Mouse (Mus musculus): ENCODE measurements at regions not wholly inside any gene's neighbourhood (a gene's known extent, or its start where the extent isn't known, plus 50 kb on each side); places are given as distances from the start of the nearest gene placed in this dataset.

DNA sequence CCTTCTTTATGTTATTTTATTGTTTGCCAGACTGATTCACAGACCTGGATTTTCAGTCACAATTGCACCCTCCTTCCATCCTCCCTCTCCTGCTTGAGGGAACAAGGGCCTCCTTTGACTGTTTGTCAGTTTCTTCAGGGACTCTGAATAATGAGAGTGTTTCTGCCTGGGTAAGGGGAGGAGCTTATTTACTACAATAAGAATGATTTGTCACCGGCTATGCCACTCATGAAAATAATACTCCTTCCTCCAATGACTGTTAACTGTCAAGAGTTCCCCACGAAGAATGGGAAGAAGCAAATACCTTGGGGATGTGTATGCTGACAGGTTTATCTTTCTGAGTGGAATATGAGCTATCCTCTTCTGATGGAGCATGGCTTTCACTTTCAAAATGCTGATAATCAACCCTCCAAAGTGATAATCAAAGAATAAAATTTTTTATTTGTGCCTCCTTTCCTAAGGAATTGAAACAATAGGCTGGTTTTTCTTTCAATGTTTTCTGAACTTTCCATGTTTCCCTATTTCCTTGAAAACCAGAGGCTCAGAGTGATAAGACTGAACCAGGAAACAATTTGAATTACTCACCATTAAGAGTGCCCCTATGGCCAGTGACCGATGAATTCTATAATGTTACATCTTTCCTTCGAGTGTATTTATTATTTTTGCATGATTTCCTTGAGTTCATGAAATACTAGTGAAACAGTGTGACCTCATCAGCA is 269.3 kb upstream of the Klf6 start:
- no peaks in the 10 kb centered on the region for H3K9me3 ChIP-seq (replicated peaks)
- no peak overlapping the region for H3K4me2 ChIP-seq
- no peak overlapping the region for H3K27ac ChIP-seq
- 9% methylated on average over 4 of the region's 4 CpGs for WGBS (ENCODE audit: insufficient replicate concordance)
- H3K4me1 ChIP-seq (replicated peaks) = 0 out of 2 replicates have a peak, but pooled peaks cover 2% of the 10 kb centered on the region
- ATAC-seq (ENCODE audit: low read depth) (0 out of 2 replicates have a peak, but pooled peaks have one; percentile 48), DNase-seq (no peak)
- H3K36me3 ChIP-seq = no peaks in the 10 kb centered on the region
- no peaks in the 10 kb centered on the region for H3K27me3 ChIP-seq
- H3K9ac ChIP-seq = no peak overlapping the region
- H3K4me3 ChIP-seq (replicated peaks) = no peak overlapping the region

GRCm38 (mm10) chr13:5592556-5593061 is 268.7 kb upstream of the Klf6 start:
- 4% methylated on average over 3 of the region's 3 CpGs for WGBS (ENCODE audit: insufficient replicate concordance)

DNA sequence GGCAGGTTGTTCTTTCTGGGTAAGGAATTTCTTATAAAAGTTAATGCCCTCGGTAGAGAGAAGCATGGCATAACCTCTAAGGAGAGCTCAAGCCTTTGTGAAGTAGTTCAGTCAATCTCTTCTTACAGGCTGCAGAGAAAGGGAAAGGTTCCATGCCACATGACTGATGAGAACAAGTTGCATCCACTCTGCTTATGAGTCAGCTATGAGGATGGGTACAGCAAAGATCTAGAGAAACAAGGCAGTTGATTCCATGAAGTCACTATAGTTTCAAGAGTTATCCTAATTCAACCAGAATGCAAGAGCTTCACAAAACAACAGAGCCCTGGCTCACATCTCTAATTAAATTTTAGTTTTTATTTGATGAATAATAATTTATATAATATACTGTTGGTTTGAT is 259.6 kb upstream of the Klf6 start:
- ATAC-seq (ENCODE audit: low read depth) = no peak
- Histone ChIP-seq H3K4me2 (no peak overlapping the region), H3K9ac (no peak overlapping the region), H3K27me3 (no peaks in the 10 kb centered on the region), H3K27ac (no peak overlapping the region), H3K36me3 (no peaks in the 10 kb centered on the region), H3K4me3 (replicated peaks) (no peak overlapping the region), H3K4me1 (replicated peaks) (no peaks in the 10 kb centered on the region), H3K9me3 (replicated peaks) (no peaks in the 10 kb centered on the region)
- 63% methylated on average over 1 of the region's 1 CpGs for WGBS (ENCODE audit: insufficient replicate concordance)
- DNase-seq = no peak

More at GRCm38 (mm10) chr13:5592556-5593061, 268.7 kb upstream of the Klf6 start:
- Histone ChIP-seq H3K9ac (no peak overlapping the region), H3K9me3 (replicated peaks) (no peaks in the 10 kb centered on the region), H3K36me3 (no peaks in the 10 kb centered on the region), H3K27me3 (no peaks in the 10 kb centered on the region), H3K4me2 (no peak overlapping the region), H3K4me1 (replicated peaks) (0 out of 2 replicates have a peak, but pooled peaks cover 2% of the 10 kb centered on the region), H3K4me3 (replicated peaks) (no peak overlapping the region), H3K27ac (no peak overlapping the region)
- peak; percentile 1 for DNase-seq
- peak; percentile 78 for ATAC-seq (ENCODE audit: low read depth)

DNA sequence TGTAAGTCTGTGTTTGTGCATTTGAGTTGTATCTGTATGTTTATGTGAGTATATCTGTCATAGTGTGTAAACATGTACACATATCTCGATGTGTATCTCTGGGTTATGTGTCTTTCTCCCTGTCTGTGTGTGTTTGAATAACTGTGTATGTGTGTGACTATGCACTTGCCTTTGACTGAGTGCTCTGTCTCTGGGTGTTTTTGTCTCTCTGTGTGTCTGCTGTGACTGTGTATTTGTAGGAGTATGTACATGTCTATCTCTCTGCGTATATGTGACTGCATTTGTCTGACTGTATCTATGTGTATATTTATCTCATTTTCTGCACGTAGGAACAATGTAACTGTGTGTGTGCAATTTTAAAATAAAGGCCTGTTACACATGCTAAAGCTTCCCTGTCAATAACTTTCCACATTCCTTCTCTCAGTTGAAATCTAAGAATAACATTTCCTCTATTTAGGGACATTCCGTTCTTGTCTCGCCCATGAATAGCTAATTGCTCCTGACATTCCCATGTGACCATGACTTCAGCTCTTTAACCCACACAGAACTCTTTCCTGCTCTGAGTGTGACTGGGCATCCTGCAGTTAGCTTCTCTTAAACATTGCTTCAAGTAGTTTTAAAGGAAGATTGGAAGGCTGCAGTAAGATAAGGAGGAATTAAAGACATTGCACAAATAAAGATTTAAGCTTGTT is 257.2 kb upstream of the Klf6 start:
- H3K9me3 ChIP-seq (replicated peaks) = no peaks in the 10 kb centered on the region
- H3K4me1 ChIP-seq (replicated peaks) = no peaks in the 10 kb centered on the region
- ATAC-seq (ENCODE audit: low read depth) (no peak), DNase-seq (no peak)
- H3K4me3 ChIP-seq (replicated peaks) = no peak overlapping the region
- H3K36me3 ChIP-seq = no peaks in the 10 kb centered on the region
- H3K27ac ChIP-seq = no peak overlapping the region
- no peak overlapping the region for H3K9ac ChIP-seq
- H3K27me3 ChIP-seq = no peaks in the 10 kb centered on the region
- H3K4me2 ChIP-seq = no peak overlapping the region
- 55% methylated on average over 5 of the region's 5 CpGs for WGBS (ENCODE audit: insufficient replicate concordance)

DNA sequence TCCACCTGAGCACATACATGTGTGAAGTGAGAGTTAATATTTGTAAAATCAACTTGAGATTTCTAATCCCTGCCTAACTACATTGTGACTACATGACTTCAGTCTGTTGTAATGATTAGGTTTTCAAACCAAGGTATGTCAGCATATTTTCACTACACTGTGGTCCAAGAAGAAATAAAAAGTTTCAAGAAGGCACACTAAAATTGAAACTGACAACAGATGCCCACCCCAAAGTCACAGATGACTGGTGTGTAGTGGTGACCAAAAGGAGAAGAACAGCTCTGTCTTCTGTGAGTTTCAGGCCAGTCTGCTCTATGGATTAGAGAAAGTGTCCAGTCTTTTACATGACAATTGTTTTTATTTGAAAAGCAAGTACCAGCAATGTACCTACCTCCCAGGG is 255.9 kb upstream of the Klf6 start:
- Histone ChIP-seq H3K9ac (no peak overlapping the region), H3K4me3 (replicated peaks) (no peak overlapping the region), H3K4me2 (no peak overlapping the region), H3K9me3 (replicated peaks) (no peaks in the 10 kb centered on the region), H3K4me1 (replicated peaks) (no peaks in the 10 kb centered on the region), H3K36me3 (no peaks in the 10 kb centered on the region), H3K27me3 (no peaks in the 10 kb centered on the region), H3K27ac (no peak overlapping the region)
- ATAC-seq (ENCODE audit: low read depth) (no peak), DNase-seq (no peak)

GRCm38 (mm10) chr13:5607462-5607861 is 253.8 kb upstream of the Klf6 start:
- H3K4me1 ChIP-seq (replicated peaks) = no peaks in the 10 kb centered on the region
- WGBS (ENCODE audit: insufficient replicate concordance) = 63% methylated on average over 4 of the region's 4 CpGs
- H3K36me3 ChIP-seq = no peaks in the 10 kb centered on the region
- H3K4me2 ChIP-seq = no peak overlapping the region
- H3K27ac ChIP-seq = no peak overlapping the region
- ATAC-seq (ENCODE audit: low read depth) (no peak), DNase-seq (no peak)
- H3K9ac ChIP-seq = no peak overlapping the region
- no peaks in the 10 kb centered on the region for H3K9me3 ChIP-seq (replicated peaks)
- no peaks in the 10 kb centered on the region for H3K27me3 ChIP-seq
- no peak overlapping the region for H3K4me3 ChIP-seq (replicated peaks)

- no peaks in the 10 kb centered on the region for H3K9me3 ChIP-seq (replicated peaks)
These were observed 247.0 kb upstream of the Klf6 start for GRCm38 (mm10) chr13:5614186-5614737.

GRCm38 (mm10) chr13:5614833-5615232 is 246.4 kb upstream of the Klf6 start:
- DNase-seq = no peak
- no peak for ATAC-seq (ENCODE audit: low read depth)
- Histone ChIP-seq H3K4me3 (replicated peaks) (no peak overlapping the region), H3K9me3 (replicated peaks) (no peaks in the 10 kb centered on the region), H3K36me3 (no peaks in the 10 kb centered on the region), H3K9ac (no peak overlapping the region), H3K27me3 (no peaks in the 10 kb centered on the region), H3K4me1 (replicated peaks) (no peaks in the 10 kb centered on the region), H3K4me2 (no peak overlapping the region), H3K27ac (no peak overlapping the region)
- WGBS (ENCODE audit: insufficient replicate concordance) = 35% methylated on average over 5 of the region's 5 CpGs

More at GRCm38 (mm10) chr13:5614186-5614737, 247.0 kb upstream of the Klf6 start:
- Histone ChIP-seq H3K4me3 (replicated peaks) (no peak overlapping the region), H3K9ac (no peak overlapping the region), H3K4me1 (replicated peaks) (no peaks in the 10 kb centered on the region), H3K36me3 (no peaks in the 10 kb centered on the region), H3K4me2 (no peak overlapping the region), H3K27ac (no peak overlapping the region), H3K27me3 (no peaks in the 10 kb centered on the region)
- DNase-seq (no peak), ATAC-seq (ENCODE audit: low read depth) (no peak)
- 58% methylated on average over 7 of the region's 7 CpGs for WGBS (ENCODE audit: insufficient replicate concordance)

DNA sequence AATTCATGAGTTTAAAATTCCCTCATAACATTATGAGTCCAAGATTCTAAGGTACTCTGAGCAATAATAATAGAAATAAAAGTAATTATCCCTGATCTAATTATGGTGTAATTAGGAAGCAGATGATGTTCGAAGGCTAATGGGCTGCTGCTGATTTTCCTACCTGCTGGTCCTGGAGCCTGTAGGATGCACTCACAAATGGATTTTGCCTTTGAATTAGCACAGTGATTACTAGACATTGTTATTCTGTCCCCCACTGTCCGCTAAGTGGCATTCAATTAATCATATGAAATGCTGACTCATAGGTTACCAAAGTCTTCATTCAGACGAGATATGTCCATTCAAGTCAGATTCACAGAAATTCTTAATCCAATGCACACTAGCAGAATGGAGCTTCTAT is 246.0 kb upstream of the Klf6 start:
- ATAC-seq (ENCODE audit: low read depth) (no peak), DNase-seq (no peak)
- WGBS (ENCODE audit: insufficient replicate concordance) = 58% methylated on average over 3 of the region's 3 CpGs
- no peaks in the 10 kb centered on the region for H3K4me1 ChIP-seq (replicated peaks)
- no peak overlapping the region for H3K9ac ChIP-seq
- H3K9me3 ChIP-seq (replicated peaks) = no peaks in the 10 kb centered on the region
- H3K27ac ChIP-seq = no peak overlapping the region
- H3K36me3 ChIP-seq = no peaks in the 10 kb centered on the region
- H3K4me2 ChIP-seq = no peak overlapping the region
- no peaks in the 10 kb centered on the region for H3K27me3 ChIP-seq
- H3K4me3 ChIP-seq (replicated peaks) = no peak overlapping the region

- Histone ChIP-seq H3K4me1 (replicated peaks) (no peaks in the 10 kb centered on the region), H3K27ac (no peak overlapping the region), H3K36me3 (no peaks in the 10 kb centered on the region), H3K4me2 (no peak overlapping the region), H3K4me3 (replicated peaks) (no peak overlapping the region), H3K9me3 (replicated peaks) (no peaks in the 10 kb centered on the region), H3K27me3 (no peaks in the 10 kb centered on the region), H3K9ac (no peak overlapping the region)
- no peak for ATAC-seq (ENCODE audit: low read depth)
- 28% methylated on average over 2 of the region's 2 CpGs for WGBS (ENCODE audit: insufficient replicate concordance)
- no peak for DNase-seq
These were observed 233.2 kb upstream of the Klf6 start for GRCm38 (mm10) chr13:5628124-5628523.

GRCm38 (mm10) chr13:5634960-5635359 is 226.3 kb upstream of the Klf6 start:
- H3K9me3 ChIP-seq (replicated peaks) = no peaks in the 10 kb centered on the region
- WGBS (ENCODE audit: insufficient replicate concordance) = 33% methylated on average over 2 of the region's 2 CpGs
- H3K4me1 ChIP-seq (replicated peaks) = no peaks in the 10 kb centered on the region
- no peak overlapping the region for H3K9ac ChIP-seq
- no peaks in the 10 kb centered on the region for H3K36me3 ChIP-seq
- no peak overlapping the region for H3K4me2 ChIP-seq
- ATAC-seq (ENCODE audit: low read depth) = no peak
- no peak overlapping the region for H3K4me3 ChIP-seq (replicated peaks)
- H3K27me3 ChIP-seq = no peaks in the 10 kb centered on the region
- DNase-seq = no peak
- no peak overlapping the region for H3K27ac ChIP-seq

Data from liver, embryonic 13.5 days (tissue).